Mouse (Mus musculus) ES-E14 (cell line): ENCODE data around the gene Gm21411.

Source experiments
- CHD2 ChIP-seq: IDR thresholded peaks from 2 replicates; pipeline ENCODE4 v1.6.1; 2014; ENCODE audit warnings: mild to moderate bottlenecking, low read depth, low read length, inconsistent platforms
- HCFC1 ChIP-seq: IDR thresholded peaks from 2 replicates; pipeline ENCODE4 v1.6.1; 2012; ENCODE audit warnings: low read length, inconsistent platforms, borderline replicate concordance; ENCODE audit not compliant: insufficient read depth
- MAFK ChIP-seq: IDR thresholded peaks from 2 replicates; pipeline ENCODE4 v1.6.1; 2014; ENCODE audit warnings: mild to moderate bottlenecking, low read depth, low read length, inconsistent platforms; ENCODE audit not compliant: insufficient read depth
- ZC3H11A ChIP-seq: IDR thresholded peaks from 2 replicates; pipeline ENCODE4 v1.6.1; 2012; ENCODE audit warnings: low read depth, mild to moderate bottlenecking, inconsistent platforms, low read length, borderline replicate concordance
- ZNF384 ChIP-seq: IDR thresholded peaks from 2 replicates; pipeline ENCODE4 v1.6.1; 2012; ENCODE audit warnings: low read depth, low read length, inconsistent platforms

- no peak for TF ChIP-seq CHD2
- no peak for TF ChIP-seq HCFC1
- TF ChIP-seq ZC3H11A: no peak
- no peak for TF ChIP-seq MAFK
- no peak for TF ChIP-seq ZNF384
Observed at GRCm38 (mm10) chr4:146915196-146915595, 5.8 kb upstream of the Gm21411 start.
